Mouse (Mus musculus): ENCODE results near the gene Hsf2. TPM values are rescaled to one million over a fixed set of nuclear protein-coding genes. Genes with fewer than 3 reads are reported as not detected.
A peak's percentile ranks its signal among the peaks of the same experiment; 100 is the strongest.

Gene Hsf2
- polyA plus RNA-seq, 1 experiment, result 32.1 TPM

DNA sequence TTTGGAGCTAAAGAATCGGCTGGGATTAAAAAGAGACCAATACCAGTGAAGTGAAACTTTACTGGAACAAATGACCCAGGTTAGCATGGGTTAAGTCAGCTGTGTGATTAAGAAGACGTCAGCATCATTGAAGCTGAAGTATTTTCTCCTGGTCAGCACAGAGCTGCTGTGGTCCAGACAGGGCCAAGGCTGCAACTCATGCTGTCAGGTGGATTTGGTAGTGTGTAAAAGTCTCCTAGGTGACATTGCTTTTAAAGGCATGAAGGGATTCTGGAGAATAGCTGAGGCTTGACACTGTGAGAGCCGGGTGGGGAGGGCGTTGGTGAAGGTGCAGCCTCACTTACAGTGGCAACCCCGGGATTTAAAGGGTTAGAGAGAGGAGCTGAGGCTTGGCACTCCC, 4.5 kb upstream of the Hsf2 start:
- TF ChIP-seq POLR2A (IDR thresholded peaks at IDR 0.05; ENCODE audit: low read depth, low read length) (no peak), CTCF (IDR thresholded peaks at IDR 0.05; ENCODE audit: borderline replicate concordance, insufficient read depth, low read length) (no peak)
- peaks cover 5% of the 10 kb centered on the region for H3K4me1 ChIP-seq (ENCODE audit: control insufficient read depth, insufficient read depth, low read length)
- no peak overlapping the region for H3K27ac ChIP-seq (ENCODE audit: insufficient read depth, low read length)
- H3K4me3 ChIP-seq (ENCODE audit: insufficient read depth, low read length), result no peak overlapping the region

DNA sequence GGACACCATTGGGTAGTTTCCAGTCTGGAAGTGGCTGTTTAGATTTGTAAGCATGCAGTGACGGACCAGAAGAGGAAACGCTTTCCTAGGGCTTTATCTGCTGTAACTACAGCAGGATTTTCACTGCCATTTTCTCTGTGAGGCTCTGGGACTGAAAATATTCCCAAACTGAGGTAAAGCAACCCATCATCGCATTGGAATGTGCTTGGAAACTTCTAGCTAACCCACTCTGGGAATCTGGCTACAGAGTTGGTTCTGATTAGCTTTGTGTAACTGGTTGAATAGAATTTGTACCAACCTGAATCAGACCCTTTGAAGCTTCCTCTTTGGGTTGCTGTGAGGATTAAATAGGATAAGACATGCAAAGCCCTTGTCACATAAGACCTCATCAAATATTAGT, 1.4 kb upstream of the Hsf2 start:
- TF ChIP-seq POLR2A (IDR thresholded peaks at IDR 0.05; ENCODE audit: low read depth, low read length) (no peak), CTCF (IDR thresholded peaks at IDR 0.05; ENCODE audit: borderline replicate concordance, insufficient read depth, low read length) (no peak)
- H3K27ac ChIP-seq (ENCODE audit: insufficient read depth, low read length), result peak overlapping the region; percentile 67

DNA sequence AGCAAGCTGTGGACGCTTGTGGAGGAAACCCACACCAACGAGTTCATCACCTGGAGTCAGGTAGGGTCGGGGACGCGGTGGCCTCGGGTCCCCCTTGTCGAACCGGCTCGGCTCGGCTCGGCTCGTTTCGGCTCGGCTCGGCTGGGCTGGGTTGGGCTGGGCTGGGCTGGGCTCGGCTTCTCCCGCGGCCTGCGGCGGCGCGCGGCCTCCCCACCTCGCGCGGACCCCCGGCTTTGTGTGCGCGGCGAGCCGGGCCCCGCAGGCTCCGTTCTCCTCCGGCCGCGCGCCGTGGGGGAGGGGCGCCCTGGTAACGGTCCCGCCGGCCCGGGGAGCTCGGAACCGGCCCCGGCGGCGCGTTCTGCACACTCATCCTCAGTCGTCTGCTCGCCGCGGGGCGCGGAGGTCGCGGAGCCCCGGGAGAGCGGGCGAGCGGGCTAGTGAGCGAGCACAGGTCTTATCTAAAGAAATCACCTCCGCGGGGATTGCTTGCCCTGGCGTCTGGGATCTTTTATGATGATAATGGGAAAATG, 422 bp downstream of the Hsf2 start:
- Histone ChIP-seq H3K4me1 (ENCODE audit: control insufficient read depth, insufficient read depth, low read length) (peaks cover 5% of the 10 kb centered on the region), H3K27ac (ENCODE audit: insufficient read depth, low read length) (peak overlapping the region; percentile 73), H3K4me3 (ENCODE audit: insufficient read depth, low read length) (peak overlapping the region; percentile 80)
- TF ChIP-seq CTCF (IDR thresholded peaks at IDR 0.05; ENCODE audit: borderline replicate concordance, insufficient read depth, low read length) (no peak), POLR2A (IDR thresholded peaks at IDR 0.05; ENCODE audit: low read depth, low read length) (no peak)

More for the DNA sequence above, 1.4 kb upstream of the Hsf2 start:
- peaks cover 5% of the 10 kb centered on the region for H3K4me1 ChIP-seq (ENCODE audit: control insufficient read depth, insufficient read depth, low read length)
- no peak overlapping the region for H3K4me3 ChIP-seq (ENCODE audit: insufficient read depth, low read length)

DNA sequence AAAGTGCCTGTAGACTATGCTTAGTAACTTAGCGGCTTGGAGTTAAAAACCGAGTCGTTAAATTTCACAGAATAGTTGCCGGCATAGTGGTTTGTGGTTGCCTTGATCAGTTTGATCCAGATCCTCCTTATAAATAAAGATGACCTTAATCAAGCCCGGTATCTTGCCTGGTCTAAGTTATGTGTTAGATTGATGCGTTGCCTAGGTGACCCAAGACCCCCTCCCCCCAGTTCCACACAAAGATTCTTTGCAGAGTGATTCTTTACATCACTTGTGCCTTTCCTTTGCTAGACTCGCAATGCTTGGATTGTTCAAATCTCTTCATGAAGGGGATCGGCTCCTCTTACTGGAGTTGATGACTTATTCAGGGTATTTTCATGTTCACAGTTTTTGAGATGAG, 1.0 kb downstream of the Hsf2 start:
- peak overlapping the region; percentile 80 for H3K4me3 ChIP-seq (ENCODE audit: insufficient read depth, low read length)
- H3K27ac ChIP-seq (ENCODE audit: insufficient read depth, low read length), result peak overlapping the region; percentile 73; the same call in 1 of the 2 replicates
- peaks cover 5% of the 10 kb centered on the region for H3K4me1 ChIP-seq (ENCODE audit: control insufficient read depth, insufficient read depth, low read length)
- TF ChIP-seq POLR2A (IDR thresholded peaks at IDR 0.05; ENCODE audit: low read depth, low read length) (no peak), CTCF (IDR thresholded peaks at IDR 0.05; ENCODE audit: borderline replicate concordance, insufficient read depth, low read length) (no peak)

DNA sequence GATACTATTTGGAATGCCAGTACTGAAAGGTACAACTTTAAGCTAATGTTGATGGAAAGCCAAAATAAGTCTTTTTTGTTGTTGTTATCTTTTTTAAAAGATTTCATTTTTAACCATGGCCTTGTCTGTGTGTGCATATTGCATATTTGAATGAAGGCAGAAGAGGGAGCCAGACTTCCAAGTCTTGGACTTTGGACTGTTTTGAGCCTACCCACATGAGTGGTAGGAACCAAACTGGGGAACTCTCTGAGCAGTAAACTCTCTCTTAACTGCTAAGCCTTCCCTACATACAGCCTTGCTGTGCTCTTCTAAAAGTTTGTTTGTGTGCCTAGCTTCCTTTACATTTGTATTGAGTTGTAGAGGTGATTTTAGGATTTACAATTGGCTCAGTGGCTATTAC, 2.4 kb downstream of the Hsf2 start:
- Histone ChIP-seq H3K4me1 (ENCODE audit: control insufficient read depth, insufficient read depth, low read length) (peaks cover 5% of the 10 kb centered on the region), H3K27ac (ENCODE audit: insufficient read depth, low read length) (no peak overlapping the region), H3K4me3 (ENCODE audit: insufficient read depth, low read length) (no peak overlapping the region)
- TF ChIP-seq POLR2A (IDR thresholded peaks at IDR 0.05; ENCODE audit: low read depth, low read length) (no peak), CTCF (IDR thresholded peaks at IDR 0.05; ENCODE audit: borderline replicate concordance, insufficient read depth, low read length) (no peak)

DNA sequence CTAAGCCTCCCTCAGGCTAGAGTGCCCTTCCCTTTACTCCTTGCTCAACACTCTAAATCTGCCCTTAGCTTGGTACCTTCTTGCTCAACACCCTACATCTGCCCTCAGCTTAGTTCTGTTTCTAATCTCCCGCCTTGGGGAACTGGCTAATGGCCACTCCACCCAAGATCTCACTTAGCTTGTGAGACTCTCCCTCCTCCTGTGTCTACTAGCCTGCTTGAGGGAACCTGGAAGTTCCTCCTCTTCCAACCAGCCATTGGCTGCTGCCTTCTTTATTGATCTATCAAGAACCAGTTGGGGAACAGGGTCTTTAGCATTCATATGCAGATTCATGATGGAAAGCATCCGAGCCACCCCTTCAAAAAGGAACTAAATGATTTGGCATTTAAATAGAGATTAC, 5.9 kb downstream of the Hsf2 start:
- no peaks in the 10 kb centered on the region for H3K4me1 ChIP-seq (ENCODE audit: control insufficient read depth, insufficient read depth, low read length)
- H3K27ac ChIP-seq (ENCODE audit: insufficient read depth, low read length), result no peak overlapping the region
- no peak overlapping the region for H3K4me3 ChIP-seq (ENCODE audit: insufficient read depth, low read length)
- TF ChIP-seq CTCF (IDR thresholded peaks at IDR 0.05; ENCODE audit: borderline replicate concordance, insufficient read depth, low read length) (no peak), POLR2A (IDR thresholded peaks at IDR 0.05; ENCODE audit: low read depth, low read length) (no peak)

DNA sequence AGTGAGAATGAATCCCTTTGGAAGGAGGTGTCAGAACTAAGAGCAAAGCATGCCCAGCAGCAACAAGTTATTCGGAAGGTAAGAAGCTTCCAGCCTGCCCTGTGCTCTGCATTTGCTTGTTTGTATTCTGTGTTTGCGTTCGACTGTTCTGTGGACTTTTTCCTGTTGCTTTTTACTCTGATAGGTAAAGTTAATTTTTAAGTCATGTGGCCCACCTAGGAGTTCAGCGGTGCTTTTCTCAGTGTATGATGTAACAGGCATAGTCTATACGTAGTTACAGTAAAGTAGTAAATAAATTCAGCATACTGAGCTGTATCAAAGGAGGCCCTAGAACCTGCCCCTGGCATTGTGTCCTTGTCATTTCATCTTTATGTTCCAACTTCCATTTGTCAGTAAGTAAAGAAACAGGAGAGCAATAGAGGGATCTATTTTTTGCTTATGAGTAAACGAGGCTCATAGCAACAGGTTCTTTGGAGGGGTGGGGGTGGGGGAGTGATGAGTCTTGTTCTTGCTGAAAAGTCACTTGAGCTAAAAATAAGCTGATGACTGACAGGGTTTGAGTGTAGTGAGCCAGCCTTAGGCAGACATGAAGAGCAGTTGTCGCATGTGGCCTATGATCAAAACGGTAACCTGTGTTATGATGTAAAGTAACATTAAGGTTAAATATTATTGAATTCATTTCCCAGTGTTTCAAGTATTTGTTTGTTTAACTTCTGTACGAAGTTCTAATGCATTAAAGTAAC, 13.4 kb downstream of the Hsf2 start:
- Histone ChIP-seq H3K4me1 (ENCODE audit: control insufficient read depth, insufficient read depth, low read length) (peaks cover 4% of the 10 kb centered on the region), H3K27ac (ENCODE audit: insufficient read depth, low read length) (peak overlapping the region; percentile 47; the same call in 1 of the 2 replicates), H3K4me3 (ENCODE audit: insufficient read depth, low read length) (no peak overlapping the region)
- no peak for TF ChIP-seq POLR2A (IDR thresholded peaks at IDR 0.05; ENCODE audit: low read depth, low read length)

DNA sequence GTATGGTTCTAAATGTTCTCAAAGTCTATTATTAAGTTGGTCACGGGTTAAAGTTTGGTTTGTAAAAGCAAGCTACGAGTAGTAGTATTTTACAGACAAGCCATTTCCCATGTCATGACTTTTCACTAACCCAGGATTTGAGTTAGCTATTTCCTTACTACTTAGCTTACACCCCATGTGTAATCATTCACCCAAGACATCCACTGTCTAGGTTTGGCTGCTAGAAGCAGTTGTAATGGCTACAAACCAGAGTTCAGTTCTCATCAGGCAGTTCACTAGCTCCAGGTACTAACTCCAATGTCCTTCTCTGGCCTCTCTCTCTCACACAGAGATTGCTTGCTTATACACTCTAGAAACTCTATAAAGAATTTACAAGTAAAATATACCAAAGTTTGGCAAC, 28.4 kb downstream of the Hsf2 start:
- no peak for TF ChIP-seq POLR2A (IDR thresholded peaks at IDR 0.05; ENCODE audit: low read depth, low read length)
- no peak for TF ChIP-seq CTCF (IDR thresholded peaks at IDR 0.05; ENCODE audit: borderline replicate concordance, insufficient read depth, low read length)
- H3K4me3 ChIP-seq (ENCODE audit: insufficient read depth, low read length), result no peak overlapping the region
- H3K4me1 ChIP-seq (ENCODE audit: control insufficient read depth, insufficient read depth, low read length), result no peaks in the 10 kb centered on the region
- no peak overlapping the region; the same call in 1 of the 2 replicates for H3K27ac ChIP-seq (ENCODE audit: insufficient read depth, low read length)

DNA sequence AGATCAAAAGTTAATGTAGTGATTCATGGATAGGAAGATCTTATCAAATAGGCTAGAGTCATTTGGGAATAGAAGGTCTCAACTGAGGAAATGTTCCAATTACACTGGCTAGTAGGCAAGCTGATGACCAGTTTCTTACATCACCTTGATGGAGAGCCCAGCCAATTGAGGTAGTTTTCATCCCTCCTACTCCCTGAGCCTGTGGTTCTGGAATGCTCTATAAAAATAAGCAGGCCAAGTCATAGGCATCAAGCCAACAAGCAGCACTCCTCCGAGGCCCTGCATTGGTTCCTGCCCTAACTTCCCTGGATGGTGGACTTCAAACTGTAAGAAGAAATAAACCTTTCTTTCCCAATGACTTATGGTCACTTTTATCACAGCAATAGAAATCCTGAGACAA, 29.1 kb downstream of the Hsf2 start:
- no peaks in the 10 kb centered on the region for H3K4me1 ChIP-seq (ENCODE audit: control insufficient read depth, insufficient read depth, low read length)
- H3K27ac ChIP-seq (ENCODE audit: insufficient read depth, low read length), result no peak overlapping the region
- no peak overlapping the region for H3K4me3 ChIP-seq (ENCODE audit: insufficient read depth, low read length)
- no peak for TF ChIP-seq POLR2A (IDR thresholded peaks at IDR 0.05; ENCODE audit: low read depth, low read length)
- TF ChIP-seq CTCF (IDR thresholded peaks at IDR 0.05; ENCODE audit: borderline replicate concordance, insufficient read depth, low read length), result no peak

DNA sequence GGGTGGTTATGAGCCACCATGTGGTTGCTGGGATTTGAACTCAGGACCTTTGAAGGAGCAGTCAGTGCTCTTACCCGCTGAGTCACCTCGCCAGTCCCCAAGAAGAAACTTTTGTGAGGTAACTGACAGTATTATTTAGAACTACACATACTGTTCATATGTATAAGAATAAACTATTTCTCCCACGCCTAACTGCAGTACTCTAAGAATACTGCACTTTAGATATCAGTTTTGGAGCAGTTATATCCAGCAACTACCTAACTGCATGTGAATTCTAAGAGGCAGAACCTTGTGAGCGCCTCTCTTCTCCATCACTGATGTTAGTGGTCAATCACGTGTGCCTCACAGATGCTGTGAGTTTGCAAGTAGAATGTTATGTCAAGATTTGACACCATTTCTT, 40.3 kb downstream of the Hsf2 start:
- TF ChIP-seq POLR2A (IDR thresholded peaks at IDR 0.05; ENCODE audit: low read depth, low read length) (no peak), CTCF (IDR thresholded peaks at IDR 0.05; ENCODE audit: borderline replicate concordance, insufficient read depth, low read length) (no peak)

More for the DNA sequence above, 40.3 kb downstream of the Hsf2 start:
- Histone ChIP-seq H3K4me3 (ENCODE audit: insufficient read depth, low read length) (no peak overlapping the region), H3K27ac (ENCODE audit: insufficient read depth, low read length) (no peak overlapping the region), H3K4me1 (ENCODE audit: control insufficient read depth, insufficient read depth, low read length) (no peaks in the 10 kb centered on the region)

Data from embryonic fibroblast, embryonic 13.5 days (primary cell).